Mouse (Mus musculus): ENCODE measurements around the gene Rab5c.

Rab5c gene

GRCm38 (mm10) chr11:100702081-100702851 is 35.7 kb downstream of the Rab5c start:
- in situ Hi-C loops (cut with MboI, MseI) = no loop called here

- in situ Hi-C loops (cut with MboI, MseI) = no loop called here
Measured at GRCm38 (mm10) chr11:100701301-100701700, 36.7 kb downstream of the Rab5c start.

DNA sequence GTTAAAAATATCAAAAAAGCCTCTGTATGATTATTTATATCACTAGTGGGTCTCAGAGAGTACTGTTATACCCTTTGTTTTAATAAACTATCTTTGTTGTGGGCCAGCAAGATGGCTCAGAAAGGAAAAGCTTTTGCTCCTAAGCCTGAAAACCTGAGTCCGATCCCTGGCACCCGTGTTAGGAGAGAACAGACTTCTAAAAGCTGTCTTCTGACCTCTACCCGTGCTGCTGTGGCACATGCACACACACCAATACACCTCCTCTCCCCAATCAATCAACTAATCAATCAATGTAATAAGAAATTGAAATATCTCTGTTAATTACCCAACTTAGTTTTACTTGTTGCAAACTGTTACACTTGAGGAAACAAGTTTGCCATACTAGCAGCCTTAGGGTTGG is 37.3 kb downstream of the Rab5c start:
- in situ Hi-C loops (cut with MboI, MseI) = no loop called here

DNA sequence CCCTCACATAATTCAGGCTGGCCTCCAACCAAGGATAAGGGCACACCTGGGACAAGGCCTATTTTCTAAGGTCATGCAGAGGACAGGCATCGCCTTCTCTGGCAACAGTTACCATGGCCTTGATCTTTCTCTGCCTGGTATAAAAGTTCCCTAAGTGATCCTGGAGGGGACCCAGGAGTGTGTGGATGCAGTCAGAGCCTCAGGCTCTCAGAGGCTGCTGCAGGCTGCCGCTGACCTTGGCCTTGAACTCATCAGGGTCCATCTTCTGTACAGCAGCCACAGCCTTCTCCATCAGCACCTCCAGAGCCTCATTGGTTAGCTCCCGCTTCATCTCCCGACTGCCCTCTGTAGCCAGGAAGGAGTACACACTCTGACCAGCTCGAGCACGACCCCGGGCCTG is 40.1 kb downstream of the Rab5c start:
- in situ Hi-C loops (cut with MboI, MseI) = loop anchor here (5.0 to 10.0 kb wide), 2 partner anchors 53 to 131 kb away; no protein-coding TSS in a partner anchor

DNA sequence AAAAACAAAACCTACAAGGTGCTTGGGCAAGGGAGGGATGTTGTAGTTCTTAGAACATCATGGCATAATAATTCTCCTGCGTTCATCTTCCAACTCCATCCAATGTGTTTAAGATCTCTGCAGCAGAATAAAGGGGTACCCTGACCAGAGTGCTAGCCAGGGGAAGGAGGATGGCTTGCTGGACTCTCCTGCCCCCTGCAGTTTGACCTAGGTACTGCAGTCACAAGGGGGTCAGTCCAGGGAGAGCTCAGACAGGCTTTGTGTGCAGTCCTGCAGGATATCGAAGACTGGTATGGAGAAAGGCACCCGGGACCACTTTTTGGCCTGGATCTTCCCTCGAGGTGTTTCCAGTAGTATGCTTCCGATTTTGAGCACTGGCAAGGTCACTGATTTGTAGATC is 43.1 kb downstream of the Rab5c start:
- in situ Hi-C loops (cut with MboI, MseI) = loop anchor here (5.0 to 10.0 kb wide), 2 partner anchors 50 to 128 kb away; no protein-coding TSS in a partner anchor

GRCm38 (mm10) chr11:100693154-100693553 is 44.9 kb downstream of the Rab5c start:
- in situ Hi-C loops (cut with MboI, MseI) = loop anchor here in 1 of 2 experiments (10.0 kb wide), 1 partner anchor 48 kb away; no protein-coding TSS in a partner anchor

- in situ Hi-C loops (cut with MboI, MseI) = loop anchor here in 1 of 2 experiments (10.0 kb wide), 1 partner anchor 47 kb away; no protein-coding TSS in a partner anchor
Measured at GRCm38 (mm10) chr11:100692164-100692616, 45.8 kb downstream of the Rab5c start, which contains the start of gene Zfp385c. Gene Zfp385c, minus strand, starts transcription at chr11:100692455.

DNA sequence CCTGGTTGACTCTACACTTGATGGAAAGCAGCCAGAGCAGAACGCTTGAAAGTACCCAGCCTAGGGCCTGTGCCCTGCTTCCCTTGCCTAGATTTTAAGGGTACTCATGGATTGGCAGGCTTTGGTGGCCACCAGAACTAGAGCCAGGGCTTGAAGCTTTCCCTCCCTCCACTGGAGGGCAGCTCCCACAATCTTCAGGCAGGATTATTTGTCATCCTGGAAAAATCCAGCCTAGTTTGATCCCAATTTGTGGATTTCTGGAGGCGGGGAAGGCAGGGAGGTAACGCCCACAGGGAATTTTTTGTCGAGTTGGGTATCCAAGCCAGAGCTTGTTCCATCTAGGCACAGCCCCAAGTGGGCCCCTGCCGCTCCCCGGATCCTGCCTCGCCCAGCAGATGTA is 47.6 kb downstream of the Rab5c start:
- in situ Hi-C loops (cut with MboI, MseI) = loop anchor here in 1 of 2 experiments (10.0 kb wide), 1 partner anchor 46 kb away; no protein-coding TSS in a partner anchor

DNA sequence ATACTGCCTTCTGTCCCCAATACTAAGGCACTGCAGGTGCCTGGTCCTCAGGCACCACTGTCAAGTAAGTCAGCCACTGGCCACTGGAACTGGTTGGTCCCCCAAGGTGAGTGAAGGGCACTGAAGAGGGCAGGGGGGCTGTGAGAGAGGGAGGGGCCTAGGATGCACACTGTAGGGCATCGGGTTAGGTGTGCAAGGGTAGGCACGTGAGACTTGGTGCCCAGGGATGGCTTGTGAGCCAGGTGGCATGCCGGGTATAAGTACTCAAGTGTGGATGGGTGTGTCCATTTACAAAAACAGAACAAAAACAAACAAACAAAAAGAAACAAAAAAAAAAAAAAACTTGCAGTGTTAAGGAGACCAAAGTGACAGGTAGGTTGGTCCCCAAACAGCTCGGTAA is 49.6 kb downstream of the Rab5c start:
- in situ Hi-C loops (cut with MboI, MseI) = no loop called here

DNA sequence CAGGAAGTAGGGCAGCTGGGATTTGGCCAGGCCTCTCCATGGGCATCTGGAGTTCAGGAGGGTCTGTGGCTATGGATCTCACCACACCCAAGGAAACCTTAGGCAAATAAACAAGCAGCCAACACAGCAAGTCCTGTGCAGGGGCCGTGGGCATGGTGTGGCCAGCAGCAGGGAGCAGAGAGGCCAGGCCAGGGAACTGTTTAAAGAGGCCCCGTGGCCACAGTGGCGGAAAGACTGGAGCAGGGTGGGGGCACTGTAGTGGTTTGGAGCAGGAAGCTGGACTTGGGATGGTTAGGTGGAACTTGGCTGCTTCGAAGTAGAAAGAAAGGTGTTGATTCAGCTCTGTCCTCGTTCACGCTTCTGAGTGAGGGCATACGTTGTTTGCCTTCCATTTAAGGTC is 50.8 kb downstream of the Rab5c start:
- in situ Hi-C loops (cut with MboI, MseI) = no loop called here

GRCm38 (mm10) chr11:100685371-100685770 is 52.6 kb downstream of the Rab5c start:
- in situ Hi-C loops (cut with MboI, MseI) = no loop called here

GRCm38 (mm10) chr11:100684084-100684483 is 53.9 kb downstream of the Rab5c start:
- in situ Hi-C loops (cut with MboI, MseI) = no loop called here

GRCm38 (mm10) chr11:100682526-100682925 is 55.5 kb downstream of the Rab5c start:
- in situ Hi-C loops (cut with MboI, MseI) = no loop called here

DNA sequence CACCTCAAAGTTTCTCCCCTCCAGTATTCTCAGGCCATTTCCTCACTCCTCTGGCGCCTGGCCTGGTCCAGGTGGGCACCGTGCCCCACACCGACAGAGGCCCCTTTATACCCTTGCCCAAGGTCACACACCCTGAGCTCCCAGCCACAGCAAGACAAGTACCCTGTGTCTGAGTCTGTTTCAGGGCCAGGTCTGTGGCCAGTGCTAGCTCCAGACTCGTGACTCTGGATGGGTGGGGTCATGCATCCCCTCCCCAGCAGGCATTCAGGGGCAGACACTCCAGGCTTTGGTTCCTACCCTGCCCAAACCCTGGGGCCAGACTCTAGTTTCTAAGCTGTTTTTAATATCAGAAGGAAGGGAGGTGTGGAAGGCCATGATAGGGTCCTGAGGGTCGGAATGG is 56.2 kb downstream of the Rab5c start:
- in situ Hi-C loops (cut with MboI, MseI) = no loop called here

DNA sequence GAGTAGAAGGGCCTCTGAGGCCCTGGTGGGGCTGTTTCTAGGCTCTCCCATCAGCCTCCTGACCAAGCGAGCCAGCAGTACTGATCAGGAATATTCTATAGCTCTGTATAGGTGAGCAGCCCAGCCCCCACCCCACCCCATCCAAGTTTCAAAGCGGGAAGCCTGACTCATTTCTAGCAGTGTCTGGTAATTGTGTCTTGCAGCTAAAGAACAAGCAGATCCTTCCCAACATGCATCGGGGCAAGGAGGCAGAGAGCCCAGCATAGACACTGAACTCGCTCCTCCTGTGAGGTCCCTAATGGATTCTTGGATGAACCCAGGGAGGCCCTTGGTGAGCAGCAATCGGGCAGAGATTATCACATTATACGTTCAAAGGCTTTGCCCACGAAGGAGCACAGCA is 60.2 kb downstream of the Rab5c start:
- in situ Hi-C loops (cut with MboI, MseI) = loop anchor here in 1 of 2 experiments (5.0 kb wide), 1 partner anchor 1706 kb away; no protein-coding TSS in a partner anchor

- in situ Hi-C loops (cut with MboI, MseI) = no loop called here
Measured at GRCm38 (mm10) chr11:100673169-100673568, 64.8 kb downstream of the Rab5c start.

DNA sequence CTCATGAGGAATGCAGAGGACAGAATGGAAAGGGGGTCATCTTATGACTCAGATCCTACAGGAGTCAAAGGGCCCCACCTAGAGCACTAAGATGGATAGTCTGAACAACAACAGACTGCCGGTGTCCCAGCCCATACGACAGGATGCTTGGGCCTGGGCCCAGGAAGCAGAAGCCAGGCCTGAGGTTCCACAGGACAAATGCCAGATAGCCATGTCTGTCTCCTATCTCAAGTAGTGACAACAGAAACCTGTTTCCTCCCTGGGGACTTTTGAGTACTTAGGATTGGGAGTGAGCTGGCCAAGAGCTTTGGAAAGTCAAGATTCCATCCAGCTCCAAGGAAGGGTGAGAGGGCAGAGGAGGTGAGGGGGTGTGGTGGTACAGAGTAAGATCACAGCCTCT is 66.1 kb downstream of the Rab5c start:
- in situ Hi-C loops (cut with MboI, MseI) = no loop called here

DNA sequence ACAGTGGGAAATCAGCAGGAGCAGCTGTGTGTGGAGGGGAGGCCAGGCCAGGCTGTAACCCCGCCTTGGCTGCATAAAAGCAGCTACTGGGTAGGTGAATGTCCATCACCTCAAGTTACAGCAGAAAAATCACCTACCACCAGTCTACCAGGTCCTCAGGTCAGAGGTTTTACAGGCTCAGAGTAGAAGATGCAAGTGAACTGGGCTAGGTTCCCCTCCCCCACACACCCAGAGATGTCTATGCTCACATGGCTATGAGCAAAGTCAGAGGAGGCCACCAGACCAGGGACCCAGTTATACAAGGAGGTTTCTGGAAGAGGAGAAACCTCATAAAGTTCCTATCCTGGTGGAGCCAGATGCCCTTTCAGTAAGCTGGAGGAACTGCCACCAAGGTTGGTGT is 67.0 kb downstream of the Rab5c start:
- in situ Hi-C loops (cut with MboI, MseI) = no loop called here
